Mouse (Mus musculus) left cerebral cortex, adult 11 months (tissue): ENCODE results near the gene Thada.

ENCODE experiments used
- DNase-seq: peaks from one replicate; pipeline ENCODE4 v3.0.0; 2022; ENCODE audit warnings: low spot score

The Thada gene

DNA sequence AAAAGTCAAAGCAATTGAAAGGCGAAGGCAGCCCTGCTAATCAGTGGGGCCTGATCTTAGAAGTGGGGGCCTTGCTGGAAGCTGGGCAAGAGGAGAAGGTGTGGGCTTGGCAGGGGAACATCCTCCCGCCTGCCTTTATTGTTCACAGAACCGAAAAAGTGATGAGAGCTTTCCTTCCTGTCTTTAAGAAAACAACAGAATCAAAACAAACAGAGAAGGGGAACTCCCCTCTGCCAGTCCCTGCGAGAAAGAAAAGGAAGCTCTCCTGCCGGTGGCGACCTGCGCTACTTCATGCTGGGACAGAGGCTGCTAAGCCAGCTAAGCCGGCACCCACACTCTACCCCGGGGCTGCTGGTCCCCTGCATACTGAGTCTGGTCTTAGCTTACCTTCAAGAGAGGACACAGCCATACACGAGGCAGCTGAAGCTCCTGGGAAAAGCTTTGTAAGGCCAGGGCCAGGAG, 320.1 kb downstream of the Thada start:
- DNase-seq = no peak

DNA sequence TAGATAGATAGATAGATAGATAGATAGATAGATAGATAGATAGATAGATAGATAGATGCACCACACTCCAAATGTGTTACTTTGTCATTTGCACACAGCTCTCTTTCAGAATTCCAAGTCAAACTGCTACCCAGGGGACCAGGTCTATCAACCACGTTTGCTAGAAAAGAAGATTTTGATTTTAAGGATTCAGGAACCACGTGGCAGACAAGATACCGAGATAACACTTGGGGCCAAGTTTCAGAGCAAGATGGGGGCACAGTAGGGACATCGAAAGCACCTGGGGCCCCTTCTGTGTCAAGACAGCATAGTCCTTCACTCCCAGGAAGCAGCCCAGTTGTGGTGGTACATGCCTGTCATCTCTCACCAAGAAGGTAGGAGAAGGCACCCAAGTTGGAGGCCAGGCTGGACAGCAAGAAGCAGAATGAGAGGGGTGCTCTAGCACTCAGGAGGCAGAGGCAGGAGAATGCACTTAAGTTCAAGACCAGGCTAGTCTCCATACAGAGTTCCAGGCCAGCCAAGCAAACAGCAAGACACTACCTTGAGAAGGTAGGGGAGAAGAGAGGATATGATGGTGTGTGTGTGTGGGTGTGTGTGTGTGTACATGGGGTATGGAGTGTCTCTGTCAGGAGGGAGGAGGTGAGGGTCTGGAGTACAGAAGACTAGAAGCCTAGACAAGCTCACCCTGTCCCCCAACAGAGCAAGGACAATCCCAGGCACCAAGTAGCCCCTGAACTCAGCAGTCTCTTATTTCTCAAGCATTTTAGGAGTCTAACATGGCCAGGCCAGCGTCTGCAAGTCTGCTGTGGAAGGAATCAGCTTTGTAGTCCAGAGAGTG, 321.0 kb downstream of the Thada start:
- DNase-seq = no peak

DNA sequence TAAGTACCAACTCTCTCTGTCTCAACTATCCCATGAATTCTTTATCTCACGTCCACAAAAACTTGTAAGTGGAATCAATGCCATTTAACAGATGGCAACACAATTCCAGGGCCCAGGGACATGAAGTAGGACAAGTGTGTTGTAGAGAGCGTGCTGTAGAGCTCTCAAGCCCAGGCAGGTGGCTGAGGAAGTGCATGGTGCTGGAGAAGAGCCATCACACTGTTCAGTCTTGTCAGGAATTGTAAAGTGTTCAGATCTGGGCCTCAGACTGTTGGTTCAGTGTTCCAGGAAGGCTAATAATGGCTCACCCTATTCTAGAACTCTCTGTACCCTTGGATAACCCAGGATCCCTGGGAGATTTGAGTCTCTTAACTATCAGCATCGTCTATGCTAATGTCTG, 321.9 kb downstream of the Thada start:
- no peak for DNase-seq

DNA sequence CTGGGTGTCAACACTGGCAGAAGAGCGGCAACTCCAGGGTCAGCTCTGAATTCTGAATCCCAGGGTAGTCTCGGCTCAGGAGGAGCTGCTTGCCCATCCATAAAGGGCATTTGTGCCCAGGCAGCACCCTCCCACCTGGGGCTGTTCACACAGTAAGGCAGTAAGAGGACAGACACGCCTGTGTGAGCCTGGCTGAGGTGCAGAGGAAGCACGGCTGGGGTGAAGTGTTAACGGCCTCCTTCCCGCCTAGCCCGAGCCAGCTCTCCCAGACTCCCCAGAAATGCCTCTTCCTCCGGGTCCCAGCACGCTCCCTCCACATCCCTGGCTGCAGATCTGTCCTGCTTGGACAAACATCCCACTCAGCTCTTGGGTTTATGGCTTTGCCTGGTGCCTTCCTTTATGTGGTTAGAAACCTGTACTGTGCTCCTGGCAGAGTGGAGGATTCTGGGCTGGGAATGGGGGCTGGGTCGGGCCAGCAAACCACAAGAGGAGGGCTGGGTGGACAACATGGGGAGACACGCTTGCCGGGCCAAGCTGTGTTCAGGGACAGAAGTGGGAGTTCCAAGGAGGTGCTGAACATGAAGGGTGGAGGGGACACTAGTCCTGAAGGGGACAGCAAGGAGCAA, 322.7 kb downstream of the Thada start:
- DNase-seq = no peak

DNA sequence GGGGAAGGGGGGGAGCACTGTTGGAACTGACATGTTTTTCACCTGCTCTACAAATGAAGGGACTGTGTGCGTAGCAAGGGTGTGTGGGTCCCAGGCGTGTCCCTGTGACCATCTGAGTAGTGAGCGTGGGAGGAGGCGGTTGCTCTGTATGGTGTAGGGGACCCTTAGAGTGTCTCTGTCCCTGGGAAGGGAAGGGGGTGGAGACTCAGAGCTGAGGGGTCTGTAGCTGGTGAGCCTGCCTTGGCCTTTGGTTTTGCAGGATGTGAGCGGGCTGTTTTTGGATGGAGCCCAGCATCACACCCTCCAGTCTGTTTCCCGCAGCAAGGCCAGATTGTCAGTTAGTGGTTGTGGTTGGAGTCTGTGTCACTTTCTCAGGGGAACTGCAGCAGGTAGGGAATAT, 324.3 kb downstream of the Thada start:
- no peak for DNase-seq

DNA sequence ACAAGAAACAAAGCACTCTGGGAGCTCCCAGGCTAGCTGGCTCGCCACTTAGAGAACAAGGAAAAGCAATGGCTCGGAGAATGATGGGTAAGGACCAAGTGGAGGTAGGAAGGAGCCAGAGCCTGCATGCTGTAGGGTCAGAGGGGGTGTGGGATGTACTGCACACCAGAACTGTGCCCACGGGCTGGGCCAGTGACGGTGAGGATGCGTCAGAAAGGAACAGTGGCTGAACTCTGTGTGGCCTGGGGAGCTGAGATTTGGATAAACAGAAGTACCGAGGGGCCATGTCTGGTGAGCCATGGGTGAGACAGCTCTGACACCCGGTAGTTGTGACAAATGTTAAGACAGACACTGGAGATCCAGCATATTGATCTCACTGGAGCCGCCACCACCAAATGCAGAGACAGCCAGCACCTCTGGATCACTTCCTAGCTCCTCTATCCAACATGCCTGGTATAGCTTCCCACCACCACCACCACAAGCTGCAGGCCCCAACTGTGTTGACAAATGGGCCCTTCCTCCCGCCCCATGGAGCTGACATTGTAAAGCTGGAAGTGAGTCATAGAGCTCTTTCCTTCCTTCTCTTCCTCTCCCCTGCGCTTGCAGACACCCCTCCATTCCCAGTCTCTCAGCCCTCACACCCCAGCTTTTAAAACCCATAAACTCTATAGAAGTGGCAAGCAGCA, 325.0 kb downstream of the Thada start:
- DNase-seq = no peak
